Mouse (Mus musculus) cerebellum, adult 9-11 months (tissue): Measurements from ENCODE around the gene Med1.
"Not testable (repeated sequence)": the region's sequence is repeated elsewhere in the genome, so short reads cannot be mapped to it uniquely, and the experiment has no call there.

Experiments
- DNase-seq: peaks from one replicate; pipeline ENCODE4 v3.0.0; 2022

Med1 gene

DNA sequence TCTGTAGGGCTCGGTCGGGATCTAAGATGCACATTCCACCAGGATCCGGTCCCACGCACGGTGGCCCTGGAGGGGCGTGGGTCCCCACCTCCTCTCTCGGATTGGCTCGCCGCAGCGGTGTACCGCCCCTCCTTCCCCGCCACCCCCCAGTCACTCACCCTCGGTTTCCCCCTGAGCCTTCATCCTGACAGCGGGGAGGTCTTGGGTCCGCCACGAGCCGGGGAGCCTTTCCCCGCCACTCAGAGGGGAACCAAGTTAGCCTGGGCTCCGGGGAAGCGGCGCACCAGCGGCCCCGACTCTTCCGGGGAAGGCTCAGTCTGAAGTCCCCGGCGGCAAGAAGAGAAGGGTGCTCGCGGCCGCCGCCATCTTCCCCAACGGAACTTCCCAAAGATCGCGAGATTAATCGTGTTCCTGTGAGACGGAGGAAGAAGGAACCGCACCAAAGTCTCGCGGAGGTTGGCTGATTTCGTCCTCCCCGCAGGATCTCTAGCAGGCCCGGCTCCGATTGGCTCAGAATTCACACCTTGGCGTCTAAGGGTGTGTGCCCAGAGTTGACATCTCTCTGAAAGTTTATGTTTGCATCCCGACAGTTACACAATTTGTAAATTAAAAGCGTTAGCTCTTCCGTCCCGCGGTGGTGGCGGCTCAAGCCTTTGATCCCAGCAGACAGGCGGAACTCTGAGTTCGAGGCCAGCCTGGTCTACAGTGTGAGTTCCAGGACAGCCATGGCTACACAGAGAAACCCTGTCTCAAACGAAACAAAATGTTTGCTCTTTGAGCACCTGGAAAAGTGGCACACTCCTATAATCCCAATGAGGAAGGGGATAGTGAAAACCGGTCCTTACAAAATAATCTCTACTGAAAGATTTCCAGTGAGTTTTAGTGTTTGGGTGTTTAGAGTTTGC, at the start of gene Med1:
Gene Med1, minus strand, starts transcription at position 393 of the 905 bp plus-strand sequence.
- DNase-seq: peak; percentile 91

DNA sequence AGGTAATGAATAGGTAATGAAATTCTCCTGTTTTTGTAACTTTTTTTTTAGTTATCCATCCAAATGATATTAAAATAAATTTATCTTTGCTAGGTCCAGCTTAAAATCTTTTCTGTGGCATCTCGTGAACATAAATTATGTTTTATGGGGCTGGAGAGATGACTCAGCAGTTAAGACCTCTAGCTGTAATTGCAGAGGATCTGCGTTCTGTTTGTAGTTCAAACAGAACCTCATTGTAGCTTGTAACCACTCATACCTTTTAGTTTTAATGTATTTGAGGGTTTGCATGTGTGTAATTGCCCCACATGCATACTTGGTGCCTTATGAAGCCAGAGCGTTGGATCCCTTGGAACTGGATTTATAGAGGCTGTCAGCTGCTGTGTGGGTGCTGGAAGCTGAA, 45.9 kb upstream of the Med1 start:
- no peak for DNase-seq

DNA sequence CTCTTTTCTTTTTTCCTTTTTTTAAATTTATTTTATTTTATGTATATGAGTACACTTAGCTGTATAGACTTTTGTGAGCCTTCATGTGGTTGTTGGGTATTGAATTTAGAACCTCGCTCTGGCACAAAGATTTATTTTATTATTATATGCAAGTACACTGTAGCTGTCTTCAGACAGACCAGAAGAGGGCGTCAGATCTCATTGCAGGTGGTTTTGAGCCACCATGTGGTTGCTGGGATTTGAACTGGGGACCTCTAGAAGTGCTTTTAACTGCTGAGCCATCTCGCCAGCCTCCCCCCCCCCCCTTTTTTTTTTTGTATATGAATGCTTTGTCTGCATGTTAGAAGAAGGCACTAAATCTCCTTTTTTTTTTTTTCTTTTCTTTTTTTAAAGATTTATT, 45.3 kb upstream of the Med1 start:
- DNase-seq: no peak

DNA sequence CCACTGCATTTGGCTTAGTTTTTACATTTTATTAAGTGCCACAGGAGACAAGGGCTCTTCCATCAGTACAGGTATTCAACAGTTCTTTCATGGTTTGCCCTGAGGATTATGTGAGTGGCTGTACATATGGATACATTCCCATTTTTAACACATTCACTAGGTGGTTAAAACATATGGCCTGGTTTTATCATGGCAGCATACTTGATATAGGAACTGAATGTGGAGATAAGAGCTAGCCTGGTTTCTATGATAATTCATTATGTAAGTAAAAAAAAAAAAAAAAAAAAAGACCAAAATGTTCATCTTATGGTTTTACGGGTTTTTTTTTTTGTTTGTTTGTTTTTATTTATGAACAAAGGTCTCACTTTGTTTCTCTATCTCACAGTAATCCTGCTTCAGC, 33.3 kb upstream of the Med1 start:
- DNase-seq: no peak

DNA sequence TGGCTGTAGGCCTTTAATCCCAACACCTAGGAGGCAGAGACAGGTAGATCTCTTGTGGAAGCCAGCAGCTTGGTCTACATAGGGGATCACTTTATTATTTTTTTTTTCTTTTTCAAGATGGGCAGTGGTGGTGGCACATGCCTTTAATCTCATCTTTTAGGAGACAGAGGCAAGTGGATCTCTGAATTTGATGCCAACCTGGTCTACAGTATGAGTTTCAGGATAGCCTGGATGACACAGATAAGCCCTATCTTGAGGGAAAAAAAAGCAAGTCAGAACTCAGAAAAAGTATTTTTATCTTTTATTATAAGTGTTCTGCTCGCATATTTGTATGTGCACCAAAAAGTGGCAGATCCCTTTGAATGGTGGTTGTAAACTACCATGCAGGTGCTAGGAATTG, 20.2 kb upstream of the Med1 start:
- no peak for DNase-seq

DNA sequence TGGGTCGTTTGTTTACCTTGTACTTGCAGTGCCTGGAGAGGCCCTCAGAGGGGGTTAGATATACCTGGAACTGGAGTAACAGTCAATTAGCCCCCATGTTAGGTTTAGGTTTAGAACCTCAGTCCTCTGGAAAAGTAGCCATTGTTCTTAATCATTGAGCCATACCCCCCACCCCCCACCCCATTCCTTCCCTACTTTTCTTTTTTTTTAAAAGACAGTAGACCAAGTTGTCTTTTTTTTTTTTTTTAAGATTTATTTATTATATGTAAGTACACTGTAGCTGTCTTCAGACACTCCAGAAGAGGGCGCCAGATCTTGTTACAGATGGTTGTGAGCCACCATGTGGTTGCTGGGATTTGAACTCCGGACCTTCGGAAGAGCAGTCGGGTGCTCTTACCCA, 16.6 kb upstream of the Med1 start:
- DNase-seq: not testable (repeated sequence)

DNA sequence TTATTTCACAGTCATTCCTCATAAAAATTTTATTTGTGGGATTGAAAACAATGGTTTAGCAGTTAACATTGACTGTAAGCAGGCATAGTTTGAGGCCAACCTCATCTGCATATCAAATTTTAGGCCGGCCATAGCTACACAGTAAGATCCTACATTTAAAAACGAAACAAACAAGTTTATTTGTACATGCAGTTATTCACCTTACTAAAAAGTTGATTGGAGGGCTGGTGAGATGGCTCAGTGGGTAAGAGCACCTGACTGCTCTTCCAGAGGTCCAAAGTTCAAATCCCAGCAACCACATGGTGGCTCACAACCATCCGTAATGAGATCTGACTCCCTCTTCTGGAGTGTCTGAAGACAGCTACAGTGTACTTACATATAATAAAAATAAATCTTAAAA, 13.2 kb upstream of the Med1 start:
- not testable (repeated sequence) for DNase-seq

DNA sequence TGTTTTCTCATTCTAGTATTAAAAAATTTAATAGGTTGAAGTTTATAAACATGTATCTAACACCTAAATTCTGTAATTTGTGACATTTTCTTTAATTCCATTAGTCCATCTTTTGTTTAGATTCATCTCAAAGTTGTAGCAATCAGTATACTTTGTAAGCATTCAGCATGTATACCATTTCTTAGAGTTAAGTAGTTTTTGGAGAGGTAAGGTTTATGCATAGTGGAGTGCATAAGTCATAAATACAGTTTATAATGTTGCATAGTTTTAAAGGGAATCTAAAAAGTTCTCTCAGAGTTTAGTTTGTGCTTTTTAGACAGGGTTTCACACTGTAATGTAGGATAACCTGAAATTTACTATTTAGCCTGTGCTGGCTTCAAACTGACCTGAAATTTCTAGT, 12.4 kb upstream of the Med1 start:
- no peak for DNase-seq

DNA sequence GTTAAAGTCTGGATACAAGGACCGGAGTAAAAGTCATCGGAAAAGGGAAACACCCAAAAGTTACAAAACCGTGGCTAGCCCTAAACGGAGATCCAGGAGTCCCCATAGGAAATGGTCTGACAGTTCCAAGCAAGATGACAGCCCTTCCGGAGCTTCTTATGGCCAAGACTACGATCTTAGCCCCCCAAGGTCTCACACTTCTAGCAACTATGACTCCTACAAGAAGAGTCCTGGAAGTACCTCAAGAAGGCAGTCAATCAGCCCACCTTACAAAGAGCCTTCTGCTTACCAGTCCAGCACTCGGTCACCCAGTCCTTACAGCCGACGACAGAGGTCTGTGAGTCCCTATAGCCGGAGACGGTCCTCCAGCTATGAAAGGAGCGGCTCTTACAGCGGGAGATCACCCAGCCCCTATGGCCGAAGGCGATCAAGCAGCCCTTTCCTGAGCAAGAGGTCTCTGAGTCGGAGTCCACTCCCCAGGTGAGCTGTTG, 10.9 kb upstream of the Med1 start:
- DNase-seq: no peak

DNA sequence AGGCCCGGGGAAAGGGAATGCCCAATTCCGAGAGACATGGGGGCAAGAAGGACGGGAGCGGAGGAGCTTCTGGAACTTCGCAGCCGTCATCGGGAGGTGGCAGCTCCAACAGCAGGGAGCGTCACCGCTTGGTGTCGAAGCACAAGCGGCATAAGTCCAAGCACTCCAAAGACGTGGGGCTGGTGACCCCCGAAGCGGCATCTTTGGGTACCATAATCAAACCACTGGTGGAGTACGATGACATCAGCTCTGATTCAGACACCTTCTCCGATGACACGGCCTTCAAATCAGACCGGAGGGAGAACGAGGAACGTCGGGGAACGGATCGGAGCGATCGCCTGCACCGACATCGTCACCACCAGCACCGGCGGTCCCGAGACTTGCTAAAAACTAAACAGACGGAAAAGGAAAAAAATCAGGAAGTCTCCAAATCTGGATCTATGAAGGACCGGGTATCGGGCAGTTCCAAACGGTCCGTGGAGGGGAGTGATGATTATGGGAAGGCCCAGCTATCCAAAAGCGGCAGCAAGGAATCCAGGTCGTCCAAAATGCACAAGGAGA, 10.3 kb upstream of the Med1 start:
- DNase-seq: peak; percentile 66

DNA sequence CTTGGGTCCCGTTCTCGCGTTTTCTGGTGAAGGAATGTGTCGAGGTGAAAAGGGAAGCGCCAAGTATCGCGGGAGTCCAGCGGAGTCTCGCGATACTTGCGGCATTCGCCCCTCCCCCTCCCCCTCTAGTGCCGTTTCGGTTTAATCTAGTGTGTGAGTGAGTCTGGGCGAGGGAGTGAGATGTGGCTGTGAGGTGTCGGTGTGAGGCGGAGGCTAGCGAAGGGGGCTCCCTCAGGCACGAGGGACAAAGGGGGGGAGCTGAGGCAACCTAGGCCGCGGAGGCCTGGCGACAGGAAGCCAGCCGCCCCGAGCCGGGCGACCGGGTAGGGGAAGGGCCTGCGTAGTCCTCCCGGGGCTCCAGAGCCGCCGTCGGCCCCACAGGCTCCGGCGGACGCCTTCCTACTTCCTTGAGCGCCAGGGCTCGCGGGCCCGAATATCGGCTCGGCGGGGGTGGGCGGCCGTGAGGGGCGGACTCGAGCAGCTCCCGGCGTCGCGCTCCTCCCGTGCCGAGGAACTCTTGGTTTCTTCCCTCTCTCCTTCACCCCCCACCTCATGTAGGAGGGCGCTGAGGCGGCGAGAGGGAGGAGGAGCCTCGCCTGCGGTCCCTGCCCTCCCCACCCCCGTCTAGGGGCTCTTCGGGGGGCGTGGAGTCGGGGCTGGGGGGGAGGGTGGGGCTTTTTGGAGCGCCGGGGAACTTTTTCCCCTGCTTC, 9.7 kb upstream of the Med1 start, which contains the start of gene Cdk12:
Gene Cdk12, plus strand, starts transcription at position 419 of the 710 bp plus-strand sequence.
- DNase-seq: peak; percentile 97

DNA sequence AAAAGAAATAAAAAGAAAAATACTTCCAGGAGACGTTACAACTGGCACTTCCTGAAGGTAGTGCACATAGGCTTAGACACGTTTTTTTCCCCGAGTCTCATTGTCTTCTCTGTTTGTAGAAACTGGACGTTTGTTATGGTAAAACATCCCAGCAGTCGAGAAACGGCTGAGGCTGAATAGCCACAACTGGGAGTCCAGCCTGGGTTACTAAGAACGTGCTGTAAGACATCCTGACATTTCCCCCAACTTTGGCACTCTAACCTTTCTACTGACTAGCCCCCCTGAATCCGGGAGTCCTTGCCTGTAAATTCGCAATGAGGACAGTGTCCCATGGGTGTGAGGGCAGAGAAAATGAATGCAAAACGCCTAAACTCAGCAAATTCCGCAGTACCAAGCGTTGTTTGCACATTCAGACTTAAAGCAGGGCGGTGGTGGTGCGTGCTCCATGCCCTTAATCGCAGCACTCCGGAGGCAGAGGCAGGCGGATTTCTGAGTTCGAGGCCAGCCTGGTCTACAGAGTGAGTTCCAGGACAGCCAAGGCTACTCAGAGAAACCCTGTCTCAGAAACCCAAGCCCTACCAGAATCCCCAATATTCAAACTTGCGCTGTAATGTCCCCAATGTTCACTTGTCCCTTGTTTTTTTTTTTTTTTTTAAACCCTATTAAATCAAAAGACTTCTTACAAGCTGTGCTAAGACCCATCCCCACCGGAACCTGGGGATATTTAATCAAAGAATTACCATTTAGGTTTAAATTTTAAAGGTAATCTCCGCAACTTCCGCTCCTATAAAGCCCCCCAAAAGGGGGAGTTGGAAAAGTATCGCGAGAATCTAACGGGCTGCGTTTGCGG, 8.9 kb upstream of the Med1 start:
- peak; percentile 44 for DNase-seq

DNA sequence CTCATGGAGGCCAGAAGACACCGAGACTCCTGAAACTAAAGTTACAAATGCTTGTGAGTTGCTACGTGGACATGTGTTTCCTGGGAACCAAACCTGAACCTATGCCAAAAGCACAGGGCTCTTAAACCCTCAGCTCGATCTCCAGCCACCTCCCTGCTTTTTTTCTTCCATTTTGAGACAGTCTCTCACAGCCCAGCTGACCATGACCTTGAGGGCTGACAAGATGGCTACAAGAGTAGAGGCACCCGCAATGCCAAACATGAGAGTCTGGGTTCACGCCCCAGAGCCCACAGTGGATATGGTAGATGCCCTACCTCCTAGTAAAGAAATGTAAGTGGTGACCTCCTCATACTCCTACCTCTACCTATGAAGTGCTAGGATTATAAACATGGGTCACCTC, 2.3 kb downstream of the Med1 start:
- no peak for DNase-seq

DNA sequence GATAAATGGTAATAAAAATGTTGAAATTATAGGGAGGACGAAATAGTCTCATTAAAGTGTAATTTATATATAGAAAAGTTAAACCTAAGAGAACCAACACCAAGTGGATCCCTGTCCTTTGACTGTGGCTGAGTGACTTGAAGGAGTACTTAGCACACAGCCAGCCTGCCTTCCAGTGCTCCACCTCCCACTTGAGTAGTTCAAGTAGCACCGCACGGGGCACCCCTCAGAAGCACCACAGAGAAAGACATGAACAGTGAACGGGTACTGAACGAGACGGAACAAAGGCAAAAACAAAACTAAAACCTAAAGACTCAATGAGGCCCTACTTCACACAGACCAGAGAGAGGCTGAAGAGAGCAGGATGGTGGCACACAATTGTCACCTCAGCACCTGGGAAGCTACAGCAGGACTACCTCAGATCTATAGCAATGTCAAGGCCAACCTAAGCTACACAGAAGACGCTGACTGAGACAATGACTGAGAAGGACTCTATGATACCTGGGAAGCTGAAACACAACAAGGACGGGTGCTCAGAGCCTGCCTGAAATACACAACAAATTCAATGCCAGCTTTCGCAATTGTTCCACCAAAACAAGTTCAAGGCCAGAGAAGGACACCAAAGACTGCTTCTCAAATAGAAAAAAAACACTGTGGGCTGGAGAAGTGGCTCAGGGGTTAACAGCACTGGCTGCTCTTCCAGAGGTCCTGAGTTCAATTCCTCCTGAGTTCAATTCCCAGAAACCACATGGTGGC, 5.3 kb downstream of the Med1 start:
- DNase-seq: no peak

DNA sequence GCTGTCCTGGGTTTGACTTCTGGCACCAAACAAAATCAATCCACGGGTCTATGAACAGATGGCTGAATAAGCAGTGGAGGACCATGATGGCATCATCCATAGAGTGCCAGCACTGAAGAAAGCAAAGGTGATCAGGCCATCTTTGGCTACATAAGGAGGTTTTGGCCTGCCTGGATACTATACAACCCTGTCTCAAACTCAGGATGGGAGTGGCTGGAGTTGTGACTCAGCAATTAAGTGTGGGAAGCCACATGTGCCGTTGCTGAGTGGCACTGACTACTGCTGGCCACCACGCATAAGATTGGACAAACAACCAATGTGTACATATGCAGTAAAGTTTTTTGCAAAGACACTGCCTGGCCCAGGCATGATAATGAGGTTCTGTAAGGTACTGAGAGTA, 10.9 kb downstream of the Med1 start:
- DNase-seq: not testable (repeated sequence)

DNA sequence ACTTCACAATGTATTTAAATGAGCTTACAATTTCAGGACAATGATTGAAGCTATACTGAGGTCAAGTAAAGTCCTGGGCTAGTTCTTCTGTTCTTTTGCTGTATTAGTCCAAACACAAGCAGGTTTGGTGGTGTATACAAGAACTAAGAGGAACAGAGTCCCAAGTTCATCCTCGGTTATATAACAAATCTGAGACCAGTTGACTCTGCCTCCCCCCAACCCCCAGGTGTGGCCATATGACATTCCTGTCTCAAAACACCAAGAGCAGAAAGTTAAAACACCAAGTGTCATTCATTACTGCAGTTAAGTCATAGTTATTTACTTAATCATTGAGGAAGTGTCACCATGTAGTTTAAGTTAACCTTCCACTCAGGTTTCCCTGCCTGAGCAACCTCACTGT, 24.7 kb downstream of the Med1 start:
- no peak for DNase-seq

DNA sequence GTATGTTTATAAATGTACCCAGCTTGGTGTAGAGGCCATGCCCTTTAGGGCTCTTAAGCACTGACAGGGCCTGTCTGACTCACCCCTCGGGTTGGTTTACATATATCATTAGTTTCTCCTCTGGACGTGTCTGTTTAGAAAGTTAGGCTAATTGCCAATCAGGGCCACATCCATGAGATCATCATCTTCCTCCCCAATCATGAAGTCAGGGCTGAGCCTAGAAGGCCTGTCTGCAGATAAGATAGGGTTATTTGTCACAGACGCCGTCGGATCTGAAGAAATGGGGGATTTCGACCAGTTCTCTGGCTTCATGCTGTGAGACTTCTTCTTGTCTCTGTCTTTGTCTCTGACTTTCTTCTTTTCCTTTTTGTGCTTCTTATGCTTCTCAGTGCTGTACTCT, 38.0 kb downstream of the Med1 start:
- DNase-seq: no peak

DNA sequence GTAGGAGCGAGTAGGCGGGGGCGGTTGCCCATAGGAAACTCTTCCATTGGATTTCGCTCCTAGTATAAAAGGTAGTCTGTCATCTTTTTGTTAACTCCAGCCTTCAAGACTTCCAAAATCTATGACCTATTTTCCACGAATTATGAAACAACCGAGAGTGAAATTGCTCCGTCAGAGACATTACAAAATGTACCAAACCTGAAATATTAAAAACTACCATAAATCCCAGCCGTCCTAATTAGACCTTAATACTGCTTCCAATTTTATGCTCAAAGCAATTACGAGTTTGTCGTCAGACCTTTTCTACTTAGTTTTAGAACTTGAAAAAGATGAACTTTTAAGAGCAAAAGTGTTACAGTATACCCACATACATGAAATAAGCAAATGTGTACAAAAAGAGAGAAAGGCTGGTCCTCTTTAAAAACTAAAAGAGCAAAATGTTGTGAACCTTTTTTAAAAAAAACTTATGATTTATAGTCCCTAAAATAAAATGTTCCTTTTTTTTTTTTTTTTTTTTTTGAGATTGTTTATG, 42.4 kb downstream of the Med1 start:
- DNase-seq: no peak

DNA sequence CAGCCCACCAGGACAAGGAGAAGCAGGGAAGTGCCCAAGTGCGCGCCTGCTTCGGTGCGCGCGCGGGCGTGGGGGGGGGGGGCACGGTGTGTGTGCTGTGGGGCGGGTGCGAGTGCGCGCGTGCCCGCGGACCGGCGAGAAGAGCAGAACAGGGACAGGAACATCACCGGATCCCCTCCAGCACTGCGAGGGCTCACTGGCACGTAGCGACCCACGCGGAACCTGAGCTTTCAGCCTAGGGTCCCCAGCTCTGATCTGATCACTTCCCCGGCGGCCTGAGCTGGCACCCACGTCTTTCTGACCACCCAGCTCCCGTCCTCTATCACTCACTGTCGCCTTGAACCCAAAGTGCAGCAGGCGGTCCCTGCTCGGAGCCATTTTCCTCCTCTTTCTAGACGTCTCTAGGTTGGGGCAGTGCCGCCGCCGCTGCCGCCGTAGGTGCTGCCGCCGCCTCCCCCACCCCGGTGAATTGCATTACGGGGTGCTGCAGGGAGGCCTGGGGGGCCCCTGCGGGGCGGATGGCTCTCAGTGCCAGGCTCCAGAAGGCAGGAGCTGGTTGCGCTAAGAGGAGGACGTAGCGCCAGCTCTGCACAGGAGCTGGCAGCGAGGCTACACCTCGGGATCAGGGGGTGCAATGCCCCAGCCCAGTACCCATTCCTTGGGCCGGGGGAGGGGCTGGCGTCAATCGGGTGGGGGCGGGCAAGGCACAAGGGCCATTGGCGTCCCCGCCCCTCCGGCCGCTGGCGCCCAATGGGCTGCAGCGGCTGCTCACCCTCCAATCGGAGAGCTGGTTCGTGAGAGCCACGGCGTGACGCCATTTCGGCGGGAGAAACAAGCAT, 43.1 kb downstream of the Med1 start, which contains the start of gene Fbxl20:
Gene Fbxl20, minus strand, starts transcription at position 618 of the 839 bp plus-strand sequence.
- peak; percentile 92 for DNase-seq

DNA sequence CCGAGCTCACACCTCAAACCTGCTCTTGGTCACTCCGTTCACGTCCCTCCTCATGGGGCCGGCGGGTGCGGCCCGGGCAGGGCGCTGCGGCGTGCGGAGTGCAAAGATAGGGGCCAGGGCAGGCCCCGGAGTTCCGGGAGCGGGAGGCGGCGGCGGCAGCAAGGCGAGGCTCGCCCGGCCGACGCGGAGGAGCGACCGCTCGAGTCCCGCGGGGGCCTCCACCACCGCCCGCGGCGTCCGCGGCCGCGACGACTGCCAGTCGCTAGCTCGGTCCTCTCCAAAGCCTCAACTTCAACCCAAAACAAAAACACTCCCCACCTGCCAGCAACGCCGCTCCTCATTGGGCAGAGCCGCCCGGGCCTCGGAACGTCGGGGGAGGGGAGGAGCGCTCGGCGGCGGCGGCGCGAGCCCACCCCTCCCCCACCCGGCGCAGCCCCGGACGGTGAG, 43.8 kb downstream of the Med1 start:
- peak; percentile 92 for DNase-seq
